Mouse (Mus musculus) midbrain, embryonic 14.5 days (tissue): ENCODE measurements at regions not wholly inside any gene's neighbourhood (a gene's known extent, or its start where the extent isn't known, plus 50 kb on each side); places are given as distances from the start of the nearest gene placed in this dataset.

ENCODE experiments used
- ATAC-seq: fragments of 200-750 bp; cut with Nextera tagmentation; 2 replicates; pipeline ENCODE4 v1.8.0; 2017; ENCODE audit warnings: moderate number of reproducible peaks, moderate library complexity; ENCODE audit not compliant: low FRiP score, low TSS enrichment
- DNase-seq: peaks from one replicate; pipeline ENCODE4 v3.0.0-alpha.2; 2015
- H3K27ac ChIP-seq: fragments of 300-500 bp; sonication (generic); replicated peaks from 2 replicates; pipeline ENCODE4 v1.5.1; 2014; ENCODE audit warnings: mild to moderate bottlenecking, low read depth, low read length, moderate library complexity
- H3K27me3 ChIP-seq: fragments of 300-500 bp; sonication (generic); 2 replicates; pipeline ENCODE4 v1.6.1; 2014; ENCODE audit warnings: low read length, control low read depth, mixed read lengths; ENCODE audit not compliant: control insufficient read depth, insufficient read depth
- H3K36me3 ChIP-seq: fragments of 300-500 bp; sonication (generic); 2 replicates; pipeline ENCODE4 v1.6.1; 2014; ENCODE audit warnings: low read length, control low read depth; ENCODE audit not compliant: control insufficient read depth, insufficient read depth
- H3K4me1 ChIP-seq: fragments of 300-500 bp; sonication (generic); 2 replicates; pipeline ENCODE4 v1.6.1; 2014; ENCODE audit warnings: mild to moderate bottlenecking, antibody characterized with exemption, low read length, control low read depth; ENCODE audit not compliant: control insufficient read depth, insufficient read depth
- H3K4me2 ChIP-seq: fragments of 300-500 bp; sonication (generic); 2 replicates; pipeline ENCODE4 v1.6.1; 2014; ENCODE audit warnings: mild to moderate bottlenecking, low read length, moderate library complexity
- H3K4me3 ChIP-seq: fragments of 300-500 bp; sonication (generic); replicated peaks from 2 replicates; pipeline ENCODE4 v1.5.1; 2014; ENCODE audit warnings: low read depth, low read length
- H3K9ac ChIP-seq: fragments of 300-500 bp; sonication (generic); replicated peaks from 2 replicates; pipeline ENCODE4 v1.6.1; 2014; ENCODE audit warnings: mild to moderate bottlenecking, low read length, moderate library complexity
- H3K9me3 ChIP-seq: fragments of 300-500 bp; sonication (generic); 2 replicates; pipeline ENCODE4 v1.6.1; 2016; ENCODE audit warnings: low read length, control low read depth, mixed read lengths; ENCODE audit not compliant: control insufficient read depth
- WGBS: fragments of 180-500 bp; shearing (Covaris S2); extraction: QIAGEN DNeasy Blood & Tissue Kit; methylation state at CpG from one replicate; pipeline ENCODE4 v1.1.7; 2014; 5-methylcytosine and 5-hydroxymethylcytosine counted together

DNA sequence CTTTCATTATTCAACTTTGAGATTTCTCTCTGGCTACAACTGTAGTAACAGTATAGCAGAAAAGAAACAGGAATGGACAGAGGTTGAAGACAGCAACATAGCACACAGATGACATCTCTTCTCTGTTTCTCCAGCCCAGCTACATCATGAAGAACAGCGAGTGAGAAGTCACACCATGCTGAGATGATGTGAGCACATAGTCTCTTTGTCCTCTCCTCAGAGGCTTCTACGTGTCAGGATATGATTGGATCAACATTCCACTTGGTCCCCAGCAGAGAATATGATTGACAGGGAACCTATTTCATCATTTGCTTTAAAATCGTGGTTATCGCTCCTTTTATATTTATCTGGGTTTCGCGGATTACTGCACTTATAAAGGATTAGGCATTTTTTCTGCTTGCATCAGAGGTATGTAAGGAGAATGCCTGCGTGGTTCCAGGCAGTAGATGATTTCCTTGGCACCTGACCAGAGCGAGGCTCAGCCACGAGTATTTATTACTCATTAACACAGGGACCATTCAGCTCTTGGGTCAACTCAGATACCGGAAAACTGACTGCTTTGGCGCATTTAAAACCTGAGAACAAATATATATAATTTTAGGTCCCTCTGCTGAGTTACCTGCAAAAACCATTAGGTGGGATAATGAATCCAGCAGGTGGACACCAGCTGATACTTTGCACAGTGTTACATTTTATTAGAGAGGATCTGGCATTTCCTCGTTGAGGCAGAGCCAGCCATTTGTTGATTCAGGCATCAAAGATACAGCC is 237.9 kb upstream of the Gm5148 start:
- H3K9me3 ChIP-seq = no peaks in the 10 kb centered on the region
- H3K27me3 ChIP-seq = 0 out of 2 replicates have a peak, but pooled peaks cover 2% of the 10 kb centered on the region
- WGBS = 69% methylated on average over 12 of the region's 12 CpGs
- H3K27ac ChIP-seq = no peak overlapping the region
- ATAC-seq = no peak
- no peak overlapping the region for H3K9ac ChIP-seq
- H3K4me2 ChIP-seq = no peak overlapping the region
- no peak for DNase-seq
- H3K4me3 ChIP-seq = no peak overlapping the region
- no peaks in the 10 kb centered on the region for H3K36me3 ChIP-seq
- H3K4me1 ChIP-seq = no peaks in the 10 kb centered on the region

DNA sequence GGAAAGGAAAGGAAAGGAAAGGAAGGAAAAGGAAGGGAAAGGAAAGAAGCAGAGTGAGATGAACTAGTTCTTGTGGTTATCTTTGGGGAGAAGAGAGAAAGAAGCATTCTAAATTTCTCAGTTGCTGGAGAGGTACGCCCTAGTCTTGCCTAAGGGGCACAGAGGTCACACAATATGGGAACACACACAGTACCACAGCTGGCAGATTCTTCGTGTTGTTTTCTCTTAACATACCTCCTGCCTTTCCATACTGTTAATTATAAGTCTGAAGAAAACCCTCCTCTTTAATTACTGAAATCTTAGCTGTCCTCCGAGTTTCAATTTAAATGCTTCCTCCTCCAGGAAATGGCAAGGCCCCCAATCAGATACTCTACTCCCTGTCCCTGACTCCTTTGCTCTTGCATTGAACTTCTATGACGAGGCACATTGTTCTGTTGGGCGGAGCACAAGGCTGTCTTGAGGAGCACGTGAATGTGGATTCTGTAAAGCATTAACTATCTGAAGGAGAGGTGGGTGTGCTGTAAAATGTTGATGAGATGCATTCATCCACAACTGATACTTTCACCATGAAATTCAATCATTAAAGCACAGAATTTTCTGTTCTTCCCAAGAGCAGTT is 234.2 kb upstream of the Gm5148 start:
- 79% methylated on average over 6 of the region's 6 CpGs for WGBS
- no peak overlapping the region for H3K27ac ChIP-seq

DNA sequence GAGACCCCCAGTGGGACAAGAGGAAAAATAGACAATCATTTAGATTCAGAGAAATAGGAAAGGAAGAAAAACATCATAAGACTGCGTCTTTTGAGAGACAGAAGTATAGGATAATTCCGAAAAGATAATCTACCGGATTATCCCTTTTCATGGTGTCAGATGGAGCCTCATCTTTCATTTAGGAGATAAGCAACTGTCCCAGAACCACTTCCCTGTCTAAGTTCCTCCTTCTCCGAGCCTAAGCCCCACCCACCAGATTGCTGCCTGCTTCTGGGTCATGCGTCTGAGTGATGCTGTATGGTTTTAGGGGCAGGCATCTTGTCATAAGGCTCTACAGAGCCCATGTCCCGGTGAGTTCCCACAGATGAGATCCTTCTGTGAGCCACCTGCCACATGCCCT is 232.3 kb upstream of the Gm5148 start:
- WGBS = 94% methylated on average over 6 of the region's 6 CpGs
- H3K9me3 ChIP-seq = no peaks in the 10 kb centered on the region
- ATAC-seq = no peak
- H3K27me3 ChIP-seq = 0 out of 2 replicates have a peak, but pooled peaks cover 2% of the 10 kb centered on the region
- no peaks in the 10 kb centered on the region for H3K36me3 ChIP-seq
- H3K27ac ChIP-seq = no peak overlapping the region
- no peak overlapping the region for H3K4me2 ChIP-seq
- no peak overlapping the region for H3K9ac ChIP-seq
- no peaks in the 10 kb centered on the region for H3K4me1 ChIP-seq
- H3K4me3 ChIP-seq = no peak overlapping the region
- DNase-seq = no peak

More for the DNA sequence above, 234.2 kb upstream of the Gm5148 start:
- DNase-seq (no peak), ATAC-seq (no peak)
- Histone ChIP-seq H3K4me3 (no peak overlapping the region), H3K4me1 (no peaks in the 10 kb centered on the region), H3K9ac (no peak overlapping the region), H3K4me2 (no peak overlapping the region), H3K9me3 (no peaks in the 10 kb centered on the region), H3K27me3 (0 out of 2 replicates have a peak, but pooled peaks cover 2% of the 10 kb centered on the region), H3K36me3 (no peaks in the 10 kb centered on the region)

DNA sequence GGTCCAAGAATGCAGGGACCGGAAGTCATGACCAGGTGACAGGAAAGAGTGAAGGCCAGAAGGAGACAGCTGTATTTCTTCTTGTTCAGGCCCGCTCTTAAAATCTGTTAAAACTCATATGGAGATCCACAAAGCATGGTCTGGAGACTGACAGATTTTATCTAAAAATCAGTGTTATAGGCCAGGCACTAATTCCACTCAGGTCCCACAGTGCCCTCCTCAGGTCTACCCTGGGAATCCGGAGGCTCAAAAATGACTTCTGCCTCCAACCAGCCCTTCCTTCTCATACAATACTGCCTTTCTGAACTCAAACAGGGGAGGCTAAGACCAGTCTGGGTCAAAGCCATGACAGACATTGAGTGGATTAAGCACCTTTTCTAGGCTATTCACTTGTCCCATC is 228.6 kb upstream of the Gm5148 start:
- DNase-seq (peak; percentile 41), ATAC-seq (no peak)
- H3K9ac ChIP-seq = no peak overlapping the region
- H3K27me3 ChIP-seq = 0 out of 2 replicates have a peak, but pooled peaks cover 2% of the 10 kb centered on the region
- 67% methylated on average over 3 of the region's 3 CpGs for WGBS
- no peaks in the 10 kb centered on the region for H3K4me1 ChIP-seq
- H3K4me2 ChIP-seq = no peak overlapping the region
- H3K9me3 ChIP-seq = no peaks in the 10 kb centered on the region
- H3K36me3 ChIP-seq = no peaks in the 10 kb centered on the region
- H3K27ac ChIP-seq = no peak overlapping the region
- H3K4me3 ChIP-seq = no peak overlapping the region

DNA sequence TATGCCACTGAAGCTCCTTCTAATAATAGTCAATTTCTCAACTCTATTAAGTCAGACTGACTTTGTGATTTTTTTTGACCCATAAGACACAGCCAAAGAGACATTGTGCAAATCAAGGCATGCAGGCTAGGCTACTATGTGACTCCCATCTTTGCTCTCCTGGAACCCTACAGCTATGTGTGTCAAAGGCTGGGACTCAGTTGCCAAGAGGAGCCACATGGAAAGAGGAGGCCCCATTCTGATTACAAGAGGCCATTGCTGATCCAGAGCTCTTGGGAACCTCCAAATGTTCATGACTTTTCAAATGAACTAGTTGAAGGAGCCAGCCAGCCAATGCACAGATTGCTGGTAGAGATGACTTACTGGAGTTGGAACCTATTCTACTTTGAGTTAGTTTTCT is 228.0 kb upstream of the Gm5148 start:
- Histone ChIP-seq H3K9ac (no peak overlapping the region), H3K36me3 (no peaks in the 10 kb centered on the region), H3K4me3 (no peak overlapping the region), H3K4me1 (no peaks in the 10 kb centered on the region), H3K4me2 (no peak overlapping the region), H3K9me3 (no peaks in the 10 kb centered on the region), H3K27me3 (0 out of 2 replicates have a peak, but pooled peaks cover under 1% of the 10 kb centered on the region), H3K27ac (no peak overlapping the region)
- ATAC-seq (no peak), DNase-seq (no peak)

DNA sequence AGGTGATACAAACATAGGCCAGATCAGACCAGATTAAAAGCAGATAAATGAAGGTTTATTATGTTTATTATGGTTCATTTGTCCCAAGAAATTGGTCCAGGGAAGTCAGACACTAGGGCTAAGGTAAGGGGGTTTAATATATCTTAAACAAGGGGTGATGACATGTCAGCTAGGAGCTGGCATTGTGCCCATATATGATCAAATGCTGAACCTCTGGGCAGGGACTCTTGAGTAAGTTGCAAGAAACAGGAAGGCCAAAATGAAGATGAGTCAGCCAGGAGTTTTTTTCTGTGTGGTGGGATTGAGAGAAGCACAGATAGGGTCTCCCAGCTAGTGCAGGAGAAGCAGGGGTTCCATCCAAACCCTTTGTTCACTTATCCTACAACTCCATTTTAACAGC is 219.4 kb upstream of the Gm5148 start:
- no peaks in the 10 kb centered on the region for H3K9me3 ChIP-seq
- H3K4me1 ChIP-seq = no peaks in the 10 kb centered on the region
- H3K27ac ChIP-seq = no peak overlapping the region
- H3K27me3 ChIP-seq = no peaks in the 10 kb centered on the region
- no peak overlapping the region for H3K4me3 ChIP-seq
- DNase-seq = no peak
- no peak overlapping the region for H3K9ac ChIP-seq
- no peaks in the 10 kb centered on the region for H3K36me3 ChIP-seq
- no peak for ATAC-seq
- H3K4me2 ChIP-seq = no peak overlapping the region

DNA sequence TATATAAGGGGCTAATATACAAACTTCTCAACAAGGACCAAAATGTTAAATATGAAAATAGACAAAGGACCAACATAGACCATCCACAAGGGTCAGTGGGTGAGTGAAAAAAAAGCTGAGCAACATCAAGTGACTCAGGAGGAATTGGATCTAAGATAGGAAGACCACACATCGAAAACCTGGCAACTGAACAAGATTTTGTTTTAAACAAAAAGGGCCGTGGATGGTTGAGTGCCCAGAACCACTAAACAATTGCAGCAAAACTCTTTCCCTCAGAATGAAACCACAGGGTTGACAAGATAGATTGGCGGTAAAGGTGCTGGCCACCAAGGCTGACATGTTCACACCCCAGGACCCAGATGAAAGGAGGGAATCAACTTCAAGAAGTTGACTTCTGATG is 215.7 kb upstream of the Gm5148 start:
- Histone ChIP-seq H3K4me2 (no peak overlapping the region), H3K4me1 (no peaks in the 10 kb centered on the region), H3K27ac (no peak overlapping the region), H3K9ac (no peak overlapping the region), H3K27me3 (no peaks in the 10 kb centered on the region), H3K36me3 (no peaks in the 10 kb centered on the region), H3K9me3 (no peaks in the 10 kb centered on the region), H3K4me3 (no peak overlapping the region)
- DNase-seq (no peak), ATAC-seq (no peak)
- 79% methylated on average over 3 of the region's 3 CpGs for WGBS

DNA sequence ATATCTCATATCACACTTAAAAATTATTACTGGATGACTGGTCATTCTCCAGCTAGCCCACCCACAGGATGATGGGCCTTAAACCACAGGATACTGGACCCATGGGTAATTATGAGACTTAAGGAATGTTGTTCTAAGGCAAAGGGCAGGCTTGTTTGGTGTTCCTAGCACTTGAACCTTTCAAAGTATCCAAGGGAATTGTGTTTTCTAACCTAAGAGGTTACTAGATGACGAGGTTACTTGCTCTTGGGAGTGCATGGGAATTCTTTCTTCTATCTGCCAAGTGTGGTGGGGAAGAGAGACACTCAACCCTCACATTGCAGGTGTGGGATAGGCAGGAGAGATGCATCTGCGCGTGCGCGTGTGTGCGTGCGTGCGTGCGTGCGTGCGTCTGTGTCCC is 214.6 kb upstream of the Gm5148 start:
- DNase-seq (no peak), ATAC-seq (no peak)
- Histone ChIP-seq H3K27me3 (no peaks in the 10 kb centered on the region), H3K27ac (no peak overlapping the region), H3K4me3 (no peak overlapping the region), H3K4me2 (no peak overlapping the region), H3K36me3 (no peaks in the 10 kb centered on the region), H3K9me3 (no peaks in the 10 kb centered on the region), H3K4me1 (no peaks in the 10 kb centered on the region), H3K9ac (no peak overlapping the region)
- WGBS = 96% methylated on average over 11 of the region's 11 CpGs

DNA sequence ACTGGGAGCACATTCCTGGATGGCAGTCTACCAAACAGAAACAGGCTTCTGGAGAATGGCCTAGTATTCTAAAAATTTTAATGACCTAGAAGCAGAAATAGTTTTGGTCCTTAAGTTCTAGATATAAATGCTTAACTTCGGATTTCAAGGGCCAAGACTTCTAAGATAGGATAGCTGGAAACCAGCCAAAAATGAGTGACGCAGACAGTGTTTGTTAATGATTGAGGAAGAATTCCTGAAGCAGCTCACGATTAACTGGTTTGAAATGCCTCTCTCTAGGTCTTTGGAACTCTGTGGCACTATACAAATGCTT is 213.9 kb upstream of the Gm5148 start:
- DNase-seq = peak; percentile 21
- ATAC-seq = no peak
- Histone ChIP-seq H3K4me1 (no peaks in the 10 kb centered on the region), H3K36me3 (no peaks in the 10 kb centered on the region), H3K4me2 (no peak overlapping the region), H3K4me3 (no peak overlapping the region), H3K27ac (no peak overlapping the region), H3K9me3 (no peaks in the 10 kb centered on the region), H3K9ac (no peak overlapping the region), H3K27me3 (no peaks in the 10 kb centered on the region)
- WGBS = 69% methylated on average over 3 of the region's 3 CpGs
